Mouse (Mus musculus) splenic B cell, adult 2 months (primary cell): ENCODE results near the gene Lgals1.

Experiments used
- DNase-seq: peaks from one replicate; pipeline ENCODE4 v3.0.0-alpha.2; 2011; ENCODE audit warnings: low read depth, low spot score
- H3K27me3 ChIP-seq: 2 replicates; pipeline ENCODE4 v1.6.1; 2012; ENCODE audit warnings: mild to moderate bottlenecking, low read length, moderate library complexity, mixed read lengths; ENCODE audit not compliant: control insufficient read depth, poor library complexity, insufficient read depth, severe bottlenecking
- H3K36me3 ChIP-seq: 2 replicates; pipeline ENCODE4 v1.6.1; 2012; ENCODE audit warnings: mild to moderate bottlenecking, low read length, moderate library complexity, mixed read lengths; ENCODE audit not compliant: control insufficient read depth, poor library complexity, insufficient read depth, severe bottlenecking

Lgals1 gene

GRCm38 (mm10) chr15:78940325-78940724, 13.8 kb downstream of the Lgals1 start:
- no peaks in the 10 kb centered on the region for H3K27me3 ChIP-seq
- no peak for DNase-seq

GRCm38 (mm10) chr15:78942663-78943062, 16.1 kb downstream of the Lgals1 start:
- DNase-seq = peak; percentile 63
- peaks cover 3% of the 10 kb centered on the region for H3K36me3 ChIP-seq
- no peaks in the 10 kb centered on the region for H3K27me3 ChIP-seq

More at GRCm38 (mm10) chr15:78940325-78940724, 13.8 kb downstream of the Lgals1 start:
- H3K36me3 ChIP-seq = peaks cover 5% of the 10 kb centered on the region

GRCm38 (mm10) chr15:78946232-78946631, 19.7 kb downstream of the Lgals1 start:
- no peak for DNase-seq
- Histone ChIP-seq H3K27me3 (no peaks in the 10 kb centered on the region), H3K36me3 (no peaks in the 10 kb centered on the region; the same call in 1 of the 2 replicates)

GRCm38 (mm10) chr15:78947657-78948056, 21.1 kb downstream of the Lgals1 start, which contains the start of gene Triobp:
Triobp (plus strand) TSS chr15:78947724.
- Histone ChIP-seq H3K27me3 (no peaks in the 10 kb centered on the region), H3K36me3 (no peaks in the 10 kb centered on the region)
- peak; percentile 71 for DNase-seq

GRCm38 (mm10) chr15:78948152-78948725, 21.7 kb downstream of the Lgals1 start:
- Histone ChIP-seq H3K27me3 (no peaks in the 10 kb centered on the region), H3K36me3 (no peaks in the 10 kb centered on the region)
- DNase-seq = peak; percentile 24

GRCm38 (mm10) chr15:78948883-78949282, 22.4 kb downstream of the Lgals1 start:
- Histone ChIP-seq H3K36me3 (no peaks in the 10 kb centered on the region), H3K27me3 (no peaks in the 10 kb centered on the region)
- no peak for DNase-seq

- DNase-seq = peak; percentile 17
- Histone ChIP-seq H3K27me3 (no peaks in the 10 kb centered on the region), H3K36me3 (no peaks in the 10 kb centered on the region)
Measured at GRCm38 (mm10) chr15:78955663-78956062, 29.1 kb downstream of the Lgals1 start.

- no peaks in the 10 kb centered on the region for H3K36me3 ChIP-seq
- H3K27me3 ChIP-seq = no peaks in the 10 kb centered on the region
- DNase-seq = peak; percentile 62
Measured at GRCm38 (mm10) chr15:78956351-78956750, 29.8 kb downstream of the Lgals1 start.

GRCm38 (mm10) chr15:78957021-78957420, 30.5 kb downstream of the Lgals1 start:
- DNase-seq = no peak
- H3K36me3 ChIP-seq = no peaks in the 10 kb centered on the region

GRCm38 (mm10) chr15:78959537-78959936, 33.0 kb downstream of the Lgals1 start:
- H3K36me3 ChIP-seq = no peaks in the 10 kb centered on the region
- no peak for DNase-seq
- no peaks in the 10 kb centered on the region for H3K27me3 ChIP-seq

More at GRCm38 (mm10) chr15:78957021-78957420, 30.5 kb downstream of the Lgals1 start:
- no peaks in the 10 kb centered on the region for H3K27me3 ChIP-seq

- DNase-seq = no peak
- Histone ChIP-seq H3K27me3 (no peaks in the 10 kb centered on the region), H3K36me3 (no peaks in the 10 kb centered on the region)
Measured at GRCm38 (mm10) chr15:78960088-78960487, 33.6 kb downstream of the Lgals1 start.

GRCm38 (mm10) chr15:78962885-78963284, 36.4 kb downstream of the Lgals1 start:
- DNase-seq = peak; percentile 75

GRCm38 (mm10) chr15:78971626-78972025, 45.1 kb downstream of the Lgals1 start:
- no peaks in the 10 kb centered on the region for H3K27me3 ChIP-seq
- no peak for DNase-seq
- H3K36me3 ChIP-seq = no peaks in the 10 kb centered on the region

More at GRCm38 (mm10) chr15:78962885-78963284, 36.4 kb downstream of the Lgals1 start:
- Histone ChIP-seq H3K36me3 (no peaks in the 10 kb centered on the region), H3K27me3 (no peaks in the 10 kb centered on the region)

- no peaks in the 10 kb centered on the region for H3K27me3 ChIP-seq
- no peaks in the 10 kb centered on the region for H3K36me3 ChIP-seq
- no peak for DNase-seq
Measured at GRCm38 (mm10) chr15:78973950-78974349, 47.4 kb downstream of the Lgals1 start.

GRCm38 (mm10) chr15:78977676-78978159, 51.2 kb downstream of the Lgals1 start:
- H3K27me3 ChIP-seq = no peaks in the 10 kb centered on the region
- DNase-seq = no peak
- H3K36me3 ChIP-seq = no peaks in the 10 kb centered on the region

GRCm38 (mm10) chr15:78978875-78979274, 52.4 kb downstream of the Lgals1 start:
- no peak for DNase-seq
- H3K36me3 ChIP-seq = no peaks in the 10 kb centered on the region
- H3K27me3 ChIP-seq = no peaks in the 10 kb centered on the region
